Mouse (Mus musculus) heart, adult 2 months (tissue): ENCODE measurements around the gene Ptgr1.

Source experiments
- CTCF ChIP-seq: fragments of 200-600 bp; IDR thresholded peaks from 2 replicates; pipeline ENCODE4 v1.8.1; 2022; ENCODE audit warnings: antibody characterized with exemption, mild to moderate bottlenecking, moderate library complexity
- EP300 ChIP-seq: fragments of 200-500 bp; IDR thresholded peaks from 2 replicates; pipeline ENCODE4 v1.6.1; 2011; ENCODE audit warnings: low read depth, low read length, control low read depth; ENCODE audit not compliant: insufficient read depth
- POLR2A ChIP-seq: fragments of 200-500 bp; IDR thresholded peaks from 2 replicates; pipeline ENCODE4 v1.6.1; 2011; ENCODE audit warnings: mild to moderate bottlenecking, low read depth, low read length, control low read depth; ENCODE audit not compliant: insufficient read depth

GRCm38 (mm10) chr4:58981421-58981820, 5.5 kb downstream of the Ptgr1 start:
- TF ChIP-seq POLR2A (no peak), EP300 (no peak), CTCF (no peak)
